Mouse (Mus musculus): Measurements from ENCODE around the gene Pprc1. TPM values are rescaled to one million over a fixed set of nuclear protein-coding genes. Genes with fewer than 3 reads are reported as not detected.

The Pprc1 gene
- total RNA-seq, 1 experiment from 2014 or later, result 6.6 TPM

- ATAC-seq (replicated peaks; ENCODE audit: insufficient number of reproducible peaks, low FRiP score, low TSS enrichment, poor library complexity, severe bottlenecking), result no peak
Measured at GRCm38 (mm10) chr19:46091641-46092040, 47.0 kb downstream of the Pprc1 start.

GRCm38 (mm10) chr19:46094144-46094543 lies 49.5 kb downstream of the Pprc1 start:
- no peak for ATAC-seq (replicated peaks; ENCODE audit: insufficient number of reproducible peaks, low FRiP score, low TSS enrichment, poor library complexity, severe bottlenecking)

DNA sequence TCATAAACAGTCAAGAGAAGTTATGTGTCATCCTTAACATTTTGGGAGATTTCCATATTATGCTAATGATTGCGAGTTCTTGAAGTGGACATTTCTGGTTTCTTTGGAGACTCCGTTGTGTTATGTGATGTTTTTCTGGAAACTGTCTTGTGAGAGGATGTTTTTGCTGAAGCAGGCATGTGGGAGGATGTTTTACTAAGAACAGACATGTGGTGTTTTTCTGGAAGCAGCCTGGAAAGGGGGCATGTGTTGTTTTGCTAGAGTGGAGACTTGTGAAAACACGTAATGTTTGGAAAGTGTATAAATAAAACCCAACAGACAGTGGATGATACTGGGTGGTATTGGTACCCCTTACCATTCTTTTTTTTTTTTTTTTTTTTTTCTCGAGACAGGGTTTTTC lies 50.6 kb downstream of the Pprc1 start:
- ATAC-seq (replicated peaks; ENCODE audit: insufficient number of reproducible peaks, low FRiP score, low TSS enrichment, poor library complexity, severe bottlenecking), result no peak

GRCm38 (mm10) chr19:46096396-46096795 lies 51.7 kb downstream of the Pprc1 start:
- no peak for ATAC-seq (replicated peaks; ENCODE audit: insufficient number of reproducible peaks, low FRiP score, low TSS enrichment, poor library complexity, severe bottlenecking)

GRCm38 (mm10) chr19:46099561-46099960 lies 54.9 kb downstream of the Pprc1 start:
- no peak for ATAC-seq (replicated peaks; ENCODE audit: insufficient number of reproducible peaks, low FRiP score, low TSS enrichment, poor library complexity, severe bottlenecking)

GRCm38 (mm10) chr19:46103437-46104186 lies 58.9 kb downstream of the Pprc1 start:
- ATAC-seq (replicated peaks; ENCODE audit: insufficient number of reproducible peaks, low FRiP score, low TSS enrichment, poor library complexity, severe bottlenecking), result no peak

- ATAC-seq (replicated peaks; ENCODE audit: insufficient number of reproducible peaks, low FRiP score, low TSS enrichment, poor library complexity, severe bottlenecking), result no peak
Measured at GRCm38 (mm10) chr19:46104187-46104557, 59.5 kb downstream of the Pprc1 start.

- no peak for ATAC-seq (replicated peaks; ENCODE audit: insufficient number of reproducible peaks, low FRiP score, low TSS enrichment, poor library complexity, severe bottlenecking)
Measured at GRCm38 (mm10) chr19:46110214-46110613, 65.5 kb downstream of the Pprc1 start.

GRCm38 (mm10) chr19:46110781-46111180 lies 66.1 kb downstream of the Pprc1 start:
- no peak for ATAC-seq (replicated peaks; ENCODE audit: insufficient number of reproducible peaks, low FRiP score, low TSS enrichment, poor library complexity, severe bottlenecking)

DNA sequence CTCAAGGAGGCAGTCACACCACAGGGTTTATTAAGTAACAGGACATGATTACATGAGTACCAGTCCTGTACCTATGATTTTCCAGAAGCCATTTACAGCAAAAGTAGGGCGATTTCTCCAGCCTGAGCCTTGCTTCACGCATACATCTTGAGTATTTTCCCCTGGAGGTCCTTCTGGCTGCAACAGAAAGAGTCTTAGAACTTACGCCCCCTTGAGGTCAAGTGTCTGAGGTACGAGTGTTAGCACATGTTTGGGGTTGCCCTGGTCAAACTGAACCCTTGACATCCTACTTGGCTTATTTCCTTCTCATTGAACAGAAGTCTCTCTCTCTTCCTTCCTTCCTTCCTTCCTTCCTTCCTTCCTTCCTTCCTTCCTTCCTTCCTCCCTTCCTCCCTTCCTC lies 69.9 kb downstream of the Pprc1 start:
- ATAC-seq (replicated peaks; ENCODE audit: insufficient number of reproducible peaks, low FRiP score, low TSS enrichment, poor library complexity, severe bottlenecking), result no peak

DNA sequence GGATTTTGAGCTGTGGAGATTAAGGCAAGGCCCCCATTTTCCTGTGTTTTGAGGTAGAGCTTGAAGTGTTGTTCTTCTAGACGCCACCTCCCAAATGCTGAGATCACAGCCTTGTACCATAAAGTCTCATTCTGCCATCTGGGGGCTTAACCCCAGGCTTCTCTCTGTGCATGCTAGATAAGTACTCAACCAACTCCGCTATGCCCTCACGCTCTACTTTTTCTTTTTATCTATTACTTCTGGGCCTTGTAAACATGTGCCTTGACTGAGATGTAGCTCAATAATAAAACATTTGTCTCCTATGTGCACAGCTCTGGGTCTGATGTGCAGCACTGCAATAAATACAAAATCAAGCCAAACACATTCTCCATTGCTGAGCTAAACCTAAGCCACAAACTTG lies 74.8 kb downstream of the Pprc1 start:
- no peak for ATAC-seq (replicated peaks; ENCODE audit: insufficient number of reproducible peaks, low FRiP score, low TSS enrichment, poor library complexity, severe bottlenecking)

DNA sequence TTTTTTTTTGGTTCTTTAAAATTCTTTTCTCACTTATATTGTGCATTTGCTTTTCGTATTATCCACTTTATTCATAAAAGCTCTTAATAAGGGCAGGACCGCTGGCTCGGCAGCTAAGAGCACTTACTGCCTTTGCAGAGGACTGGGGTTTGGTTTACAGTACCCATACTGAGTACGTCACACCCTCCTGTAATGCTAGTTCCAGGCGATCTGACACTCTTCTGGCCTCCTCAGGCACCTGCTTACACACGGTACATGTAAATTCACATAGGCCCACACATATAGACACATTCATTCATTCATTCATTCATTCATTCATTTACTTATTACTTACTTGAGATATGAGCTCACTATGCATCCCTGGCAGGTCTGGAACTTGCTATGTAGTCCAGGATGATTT lies 76.2 kb downstream of the Pprc1 start:
- ATAC-seq (replicated peaks; ENCODE audit: insufficient number of reproducible peaks, low FRiP score, low TSS enrichment, poor library complexity, severe bottlenecking), result no peak

Other genes with a start within 250 kb of the Pprc1 start
- gene Kcnip2, start 228.8 kb upstream of the Pprc1 start, total RNA-seq (2017), result not detected in 3 replicates
- gene Armh3, start 46.4 kb upstream of the Pprc1 start, total RNA-seq (2017), result 7.5 to 16.0 TPM (median 11.5 TPM) in 3 replicates
- gene Hps6, start 41.4 kb upstream of the Pprc1 start, total RNA-seq (2017), result 4.3 to 14.7 TPM (median 6.0 TPM) in 3 replicates
- gene Ldb1, start 328 bp downstream of the Pprc1 start, total RNA-seq (2017), result 90.1 to 143 TPM (median 108 TPM) in 3 replicates
- gene Nolc1, start 31.0 kb downstream of the Pprc1 start, total RNA-seq (2017), result 30.2 to 54.5 TPM (median 30.5 TPM) in 3 replicates
- not detected in 3 replicates for gene Elovl3, start 87.0 kb downstream of the Pprc1 start, total RNA-seq (2017)
- not detected in 3 replicates for gene Pitx3, start 103.4 kb downstream of the Pprc1 start, total RNA-seq (2017)
- gene Gbf1, start 107.6 kb downstream of the Pprc1 start, total RNA-seq (2017), result 41.0 to 56.7 TPM (median 55.5 TPM) in 3 replicates